Mouse (Mus musculus) ES-E14 (cell line): ENCODE results near the gene Klk6. TPM values are rescaled to one million over a fixed set of nuclear protein-coding genes. Genes with fewer than 3 reads are reported as not detected.
A peak's percentile ranks its signal among the peaks of the same experiment; 100 is the strongest.

Source experiments
- DNase-seq: peaks from one replicate; pipeline ENCODE4 v3.0.0-alpha.2; 2013; ENCODE audit warnings: low read depth, low spot score
- H3K27ac ChIP-seq: 2 replicates; pipeline ENCODE4 v1.5.1; 2012; ENCODE audit warnings: low read depth, mild to moderate bottlenecking, low read length, moderate library complexity, mixed read lengths; ENCODE audit not compliant: poor library complexity, insufficient read depth, severe bottlenecking
- H3K36me3 ChIP-seq: 2 replicates; pipeline ENCODE4 v1.6.1; 2012; ENCODE audit warnings: mild to moderate bottlenecking, low read length, moderate library complexity, mixed read lengths; ENCODE audit not compliant: control insufficient read depth, poor library complexity, insufficient read depth, severe bottlenecking
- H3K4me1 ChIP-seq, 2 experiments: fragments of 150-350 bp in 1 of 2; sonication (generic) in 1 of 2; 2 replicates each; pipeline ENCODE4 v1.6.1; 2012; ENCODE audit warnings: low read length in 2 of 2, mild to moderate bottlenecking in 1 of 2, mixed read lengths in 1 of 2; ENCODE audit not compliant: control insufficient read depth in 2 of 2, insufficient read depth in 2 of 2, poor library complexity in 1 of 2
- H3K4me3 ChIP-seq, 2 experiments: fragments of 150-350 bp in 1 of 2; sonication (generic) in 1 of 2; 2 replicates each; pipeline ENCODE4 v1.5.1; 2012; ENCODE audit warnings: low read length in 2 of 2, low read depth in 1 of 2, mild to moderate bottlenecking in 1 of 2, mixed read lengths in 1 of 2; ENCODE audit not compliant: insufficient read depth in 1 of 2, poor library complexity in 1 of 2, severe bottlenecking in 1 of 2
- H3K9ac ChIP-seq: 2 replicates; pipeline ENCODE4 v1.6.1; 2012; ENCODE audit warnings: low read depth, mild to moderate bottlenecking, low read length, mixed read lengths; ENCODE audit not compliant: poor library complexity, insufficient read depth, severe bottlenecking
- H3K9me3 ChIP-seq: fragments of 150-350 bp; sonication (generic); 2 replicates; pipeline ENCODE4 v1.6.1; 2012; ENCODE audit warnings: low read depth, mild to moderate bottlenecking, low read length; ENCODE audit not compliant: control insufficient read depth, insufficient read depth
- CHD2 ChIP-seq: IDR thresholded peaks from 2 replicates; pipeline ENCODE4 v1.6.1; 2014; ENCODE audit warnings: mild to moderate bottlenecking, low read depth, low read length, inconsistent platforms
- HCFC1 ChIP-seq: IDR thresholded peaks from 2 replicates; pipeline ENCODE4 v1.6.1; 2012; ENCODE audit warnings: low read length, inconsistent platforms, borderline replicate concordance; ENCODE audit not compliant: insufficient read depth
- MAFK ChIP-seq: IDR thresholded peaks from 2 replicates; pipeline ENCODE4 v1.6.1; 2014; ENCODE audit warnings: mild to moderate bottlenecking, low read depth, low read length, inconsistent platforms; ENCODE audit not compliant: insufficient read depth
- ZC3H11A ChIP-seq: IDR thresholded peaks from 2 replicates; pipeline ENCODE4 v1.6.1; 2012; ENCODE audit warnings: low read depth, mild to moderate bottlenecking, inconsistent platforms, low read length, borderline replicate concordance
- ZNF384 ChIP-seq: IDR thresholded peaks from 2 replicates; pipeline ENCODE4 v1.6.1; 2012; ENCODE audit warnings: low read depth, low read length, inconsistent platforms
- in situ Hi-C, 2 experiments: fragments of 600-800 bp; cut with MboI; formaldehyde crosslinking; loops; one replicate each; pipeline ENCODE4 v1.15.1; 2025; ENCODE audit warnings: low sequenced_read_pairs in 2 of 2, inconsistent platforms in 1 of 2; ENCODE audit not compliant: unreplicated experiment in 2 of 2
- total RNA-seq: library from RNA; depleted of rRNA; stranded (reverse); fragments of 300-350 nt; gene quantifications from 2 replicates; pipeline ENCODE4 v1.2.3, GENCODE M21; 2012

Gene Klk6
- total RNA-seq, 1 experiment, result 0.54 TPM

GRCm38 (mm10) chr7:43860411-43860810, 36.1 kb downstream of the Klk6 start:
- H3K9ac ChIP-seq, result no peak overlapping the region
- TF ChIP-seq CHD2, result no peak
- no peak for TF ChIP-seq ZNF384
- no peak for TF ChIP-seq HCFC1
- TF ChIP-seq MAFK, result no peak
- no peak for TF ChIP-seq ZC3H11A
- no peak for DNase-seq
- H3K4me3 ChIP-seq, result no peak overlapping the region
- H3K36me3 ChIP-seq, result no peaks in the 10 kb centered on the region
- no peak overlapping the region for H3K27ac ChIP-seq
- peaks cover 2 to 9% of the 10 kb centered on the region in 2 experiments; a peak in 1 of 4 replicates for H3K4me1 ChIP-seq
- H3K9me3 ChIP-seq, result no peaks in the 10 kb centered on the region
- in situ Hi-C loops, result no loop called here

DNA sequence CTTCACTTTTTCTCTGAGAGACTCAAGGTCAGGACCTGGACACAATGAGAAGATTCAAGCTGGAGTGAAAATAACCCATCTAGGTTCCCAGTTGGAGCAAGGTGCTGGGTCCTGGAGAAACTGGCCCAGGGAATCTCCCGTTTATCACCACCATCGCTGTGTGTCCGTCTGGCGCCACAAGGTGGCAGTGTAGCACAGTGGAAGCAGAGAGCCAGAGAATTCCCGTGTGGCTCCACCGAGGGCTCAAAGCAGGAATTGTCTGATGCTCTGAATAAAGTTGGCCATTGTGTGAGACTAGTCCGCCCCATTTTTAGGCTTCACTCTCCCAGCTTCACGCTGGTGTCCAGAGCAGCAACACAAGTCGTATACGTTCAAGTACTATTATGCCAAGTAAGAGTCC, 48.9 kb downstream of the Klk6 start:
- no peak overlapping the region for H3K4me3 ChIP-seq
- no peaks in the 10 kb centered on the region; a peak in 1 of 4 replicates for H3K4me1 ChIP-seq
- H3K9me3 ChIP-seq, result no peaks in the 10 kb centered on the region
- TF ChIP-seq CHD2 (no peak), HCFC1 (no peak), ZC3H11A (peak; percentile 54; the same call in 1 of the 2 replicates), MAFK (no peak)
- H3K9ac ChIP-seq, result no peak overlapping the region
- no peak overlapping the region for H3K27ac ChIP-seq
- in situ Hi-C loops, result no loop called here
- peak; percentile 86 for DNase-seq
- H3K36me3 ChIP-seq, result no peaks in the 10 kb centered on the region

GRCm38 (mm10) chr7:43873674-43874073, 49.4 kb downstream of the Klk6 start:
- in situ Hi-C loops, result no loop called here
- Histone ChIP-seq H3K9me3 (no peaks in the 10 kb centered on the region), H3K27ac (no peak overlapping the region), H3K4me3 (no peak overlapping the region), H3K4me1 (no peaks in the 10 kb centered on the region; a peak in 1 of 4 replicates), H3K9ac (no peak overlapping the region), H3K36me3 (no peaks in the 10 kb centered on the region)
- no peak for DNase-seq
- no peak for TF ChIP-seq CHD2
- TF ChIP-seq HCFC1, result no peak
- TF ChIP-seq ZC3H11A, result no peak
- no peak for TF ChIP-seq ZNF384
- TF ChIP-seq MAFK, result no peak

DNA sequence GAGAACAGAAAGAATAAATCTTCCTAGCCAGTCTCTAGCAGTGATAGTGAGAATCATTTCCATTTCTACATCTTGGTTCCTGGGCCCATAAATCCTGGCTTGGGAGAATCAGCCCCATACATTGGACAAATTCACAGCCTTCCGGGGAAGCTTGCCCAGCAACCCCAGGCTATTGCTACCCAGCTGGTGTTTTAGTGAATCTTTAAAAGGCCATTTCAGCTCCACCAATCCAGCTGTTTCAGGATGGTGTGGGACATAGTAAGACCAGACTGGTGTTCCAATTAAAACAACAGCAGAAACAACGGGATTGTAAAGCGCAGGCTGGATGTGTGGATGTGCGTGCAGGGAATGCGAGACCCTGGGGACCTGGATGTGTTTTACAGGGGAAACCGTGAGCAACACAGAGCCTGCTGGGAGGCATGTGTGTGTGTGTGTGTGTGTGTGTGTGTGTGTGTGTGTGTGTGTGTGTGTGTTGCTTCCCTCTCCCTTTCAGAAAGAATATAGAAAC, 50.6 kb downstream of the Klk6 start:
- in situ Hi-C loops, result loop anchor here (25.0 kb wide), 1 partner anchor 188 kb away; the partner anchor contains the start of gene Klk14 (in 2 of the 2)
- no peak for DNase-seq
- H3K36me3 ChIP-seq, result no peaks in the 10 kb centered on the region
- TF ChIP-seq HCFC1 (no peak), MAFK (no peak), CHD2 (no peak), ZNF384 (no peak), ZC3H11A (no peak)
- H3K27ac ChIP-seq, result no peak overlapping the region
- H3K9me3 ChIP-seq, result no peaks in the 10 kb centered on the region
- no peaks in the 10 kb centered on the region; a peak in 1 of 4 replicates for H3K4me1 ChIP-seq
- H3K4me3 ChIP-seq, result no peak overlapping the region
- H3K9ac ChIP-seq, result no peak overlapping the region

DNA sequence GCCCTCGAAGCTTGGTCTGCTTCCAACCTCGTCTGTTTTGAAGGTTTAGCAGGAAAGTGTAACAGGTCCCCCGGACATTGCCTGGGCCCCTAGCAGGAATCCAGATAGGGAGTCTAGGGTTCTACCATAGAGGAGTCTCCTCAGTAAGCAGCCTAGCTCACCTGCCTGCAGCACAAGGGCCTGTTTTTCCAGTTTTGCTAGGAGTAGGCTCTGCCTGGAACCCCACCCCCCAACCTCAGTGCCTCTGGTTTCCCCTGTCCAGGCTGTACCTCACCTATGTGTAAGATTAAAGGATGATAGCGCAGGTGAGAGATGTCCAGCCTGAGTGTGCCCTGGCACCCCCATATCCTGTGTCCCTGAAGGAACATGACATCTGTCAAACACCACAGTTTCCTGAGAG, 52.1 kb downstream of the Klk6 start:
- DNase-seq, result no peak
- Histone ChIP-seq H3K4me3 (no peak overlapping the region), H3K4me1 (no peaks in the 10 kb centered on the region; a peak in 1 of 4 replicates), H3K36me3 (no peaks in the 10 kb centered on the region), H3K27ac (no peak overlapping the region), H3K9ac (no peak overlapping the region), H3K9me3 (no peaks in the 10 kb centered on the region)
- TF ChIP-seq HCFC1 (no peak), MAFK (no peak), CHD2 (no peak), ZC3H11A (no peak)
- in situ Hi-C loops, result loop anchor here (25.0 kb wide), 1 partner anchor 189 kb away; the partner anchor contains the start of gene Klk14 (in 2 of the 2)
